Mouse (Mus musculus): ENCODE results near the gene C1qtnf6. TPM values are rescaled to one million over a fixed set of nuclear protein-coding genes. Genes with fewer than 3 reads are reported as not detected.

The C1qtnf6 gene
- polyA plus RNA-seq, 1 experiment from 2014 or later = 12.1 TPM

DNA sequence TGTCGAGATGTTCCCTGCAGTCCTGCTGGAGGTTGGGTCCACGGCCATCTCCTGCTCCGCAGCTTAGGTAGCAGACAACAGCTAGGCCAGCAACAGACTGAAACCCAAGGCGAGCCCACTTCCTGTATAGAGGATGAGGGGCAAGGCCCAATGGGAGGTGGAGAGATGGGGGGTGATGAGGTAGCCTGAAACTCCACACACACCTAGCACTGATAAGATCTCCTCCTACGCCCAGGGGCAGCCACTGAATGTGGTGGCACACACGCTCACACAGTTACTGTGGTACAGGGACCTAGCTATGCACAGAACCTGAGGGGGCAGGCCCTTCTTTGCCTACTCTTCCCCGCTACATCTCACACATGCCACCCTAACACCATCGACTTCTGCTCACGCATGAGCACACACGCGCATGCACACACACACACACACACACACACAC is 36.2 kb downstream of the C1qtnf6 start, which contains the start of gene Il2rb:
Gene Il2rb, minus strand, starts transcription at position 304 of the 439 bp plus-strand sequence.
- 86% methylated on average over 11 of the region's 11 CpGs for WGBS
- no peak within 1 kb of the TSS for H3K4me3 ChIP-seq (ENCODE audit: low read depth, low read length)
- H3K36me3 ChIP-seq (ENCODE audit: control insufficient read depth, insufficient read depth, low read length) = no peaks in the 10 kb centered on the region
- ATAC-seq (ENCODE audit: low FRiP score) (no peak), DNase-seq (ENCODE audit: low spot score, missing footprints) (no peak)
- H3K9ac ChIP-seq (ENCODE audit: low read length) = no peak within 1 kb of the TSS
- H3K4me1 ChIP-seq (ENCODE audit: control insufficient read depth, insufficient read depth, low read length) = no peaks in the 10 kb centered on the region
- H3K27ac ChIP-seq (ENCODE audit: low read depth, low read length) = no peak within 1 kb of the TSS
- no peaks in the 10 kb centered on the region for H3K27me3 ChIP-seq (ENCODE audit: control insufficient read depth, insufficient read depth, low read length)
- no peak within 1 kb of the TSS for H3K4me2 ChIP-seq
- no peaks in the 10 kb centered on the region for H3K9me3 ChIP-seq (ENCODE audit: control insufficient read depth, low read length)

DNA sequence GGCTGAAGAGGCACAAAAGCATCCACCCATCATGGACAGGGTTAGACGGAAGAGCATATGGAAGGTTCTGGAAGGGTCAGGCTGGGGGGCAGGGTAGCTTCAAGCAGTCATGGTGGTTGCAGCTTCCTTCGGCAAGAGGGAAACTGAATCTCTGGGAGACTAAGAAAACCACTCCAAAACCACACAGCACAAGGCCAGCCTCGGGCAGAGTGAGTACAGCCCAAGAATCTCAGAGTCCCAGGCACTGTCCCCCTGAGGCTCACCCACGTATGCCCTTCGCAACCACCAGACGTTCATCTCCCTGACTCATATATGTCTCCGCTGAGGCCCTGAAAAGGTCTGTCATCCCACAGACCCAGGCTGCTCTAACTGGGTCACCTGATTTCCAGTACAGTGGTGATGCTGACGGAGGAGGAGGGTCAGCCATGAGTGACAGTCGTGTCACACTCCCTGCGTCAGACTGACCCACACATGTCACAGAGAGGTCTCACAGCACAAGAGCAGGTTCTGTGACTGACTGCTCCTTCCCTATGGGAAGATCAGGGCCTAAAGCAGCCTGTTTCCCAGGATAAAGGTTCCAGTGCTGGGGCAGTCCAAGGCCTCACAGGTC is 37.7 kb downstream of the C1qtnf6 start:
- Histone ChIP-seq H3K27ac (ENCODE audit: low read depth, low read length) (no peak overlapping the region), H3K9me3 (ENCODE audit: control insufficient read depth, low read length) (no peaks in the 10 kb centered on the region), H3K4me1 (ENCODE audit: control insufficient read depth, insufficient read depth, low read length) (no peaks in the 10 kb centered on the region), H3K4me3 (ENCODE audit: low read depth, low read length) (no peak overlapping the region), H3K4me2 (no peak overlapping the region), H3K27me3 (ENCODE audit: control insufficient read depth, insufficient read depth, low read length) (no peaks in the 10 kb centered on the region), H3K36me3 (ENCODE audit: control insufficient read depth, insufficient read depth, low read length) (no peaks in the 10 kb centered on the region), H3K9ac (ENCODE audit: low read length) (no peak overlapping the region)
- ATAC-seq (ENCODE audit: low FRiP score) (no peak), DNase-seq (ENCODE audit: low spot score, missing footprints) (no peak)
- 87% methylated on average over 10 of the region's 10 CpGs for WGBS

DNA sequence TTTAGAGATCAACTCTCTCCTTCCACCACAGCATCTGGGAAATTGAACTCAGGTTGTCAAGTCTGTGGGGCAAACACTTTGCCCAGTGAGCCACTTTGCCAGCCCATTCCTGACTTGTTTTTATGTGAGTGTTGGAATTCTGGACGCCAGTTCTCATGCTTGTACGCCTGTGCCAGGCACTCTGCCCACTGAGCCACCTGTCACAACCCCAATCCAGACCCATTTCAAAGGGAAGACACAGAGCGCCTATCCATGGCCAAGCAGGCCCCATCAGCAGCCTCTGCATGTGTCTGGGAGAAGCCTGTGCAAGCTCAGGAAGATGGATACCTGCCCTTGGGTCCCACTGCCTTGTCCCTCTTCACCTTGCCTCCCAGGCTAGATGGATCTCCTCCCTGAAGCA is 39.9 kb downstream of the C1qtnf6 start:
- ATAC-seq (ENCODE audit: low FRiP score) = no peak
- Histone ChIP-seq H3K27me3 (ENCODE audit: control insufficient read depth, insufficient read depth, low read length) (no peaks in the 10 kb centered on the region), H3K4me1 (ENCODE audit: control insufficient read depth, insufficient read depth, low read length) (no peaks in the 10 kb centered on the region), H3K27ac (ENCODE audit: low read depth, low read length) (no peak overlapping the region), H3K9ac (ENCODE audit: low read length) (no peak overlapping the region), H3K9me3 (ENCODE audit: control insufficient read depth, low read length) (no peaks in the 10 kb centered on the region), H3K4me2 (no peak overlapping the region), H3K4me3 (ENCODE audit: low read depth, low read length) (no peak overlapping the region), H3K36me3 (ENCODE audit: control insufficient read depth, insufficient read depth, low read length) (no peaks in the 10 kb centered on the region)
- no peak for DNase-seq (ENCODE audit: low spot score, missing footprints)
- WGBS = 87% methylated on average over 3 of the region's 3 CpGs

DNA sequence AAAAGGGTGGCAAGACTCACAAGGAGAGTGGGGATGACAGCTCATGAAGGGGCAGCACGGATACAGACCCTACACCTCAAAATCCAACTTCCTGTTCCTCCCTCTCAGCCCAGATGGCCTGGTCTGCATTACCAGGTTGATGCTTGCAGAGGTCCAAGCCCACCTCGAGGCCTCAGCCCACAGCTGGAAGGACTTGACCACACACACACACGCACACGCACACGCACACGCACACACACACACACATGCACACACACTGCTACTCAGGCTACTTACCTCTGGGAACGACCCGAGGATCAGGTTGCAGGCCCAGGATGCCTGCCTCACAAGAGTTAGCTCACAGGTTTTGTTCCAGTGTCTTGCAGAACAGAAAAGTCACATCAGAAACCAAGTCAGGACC is 41.3 kb downstream of the C1qtnf6 start:
- DNase-seq (ENCODE audit: low spot score, missing footprints) = no peak

DNA sequence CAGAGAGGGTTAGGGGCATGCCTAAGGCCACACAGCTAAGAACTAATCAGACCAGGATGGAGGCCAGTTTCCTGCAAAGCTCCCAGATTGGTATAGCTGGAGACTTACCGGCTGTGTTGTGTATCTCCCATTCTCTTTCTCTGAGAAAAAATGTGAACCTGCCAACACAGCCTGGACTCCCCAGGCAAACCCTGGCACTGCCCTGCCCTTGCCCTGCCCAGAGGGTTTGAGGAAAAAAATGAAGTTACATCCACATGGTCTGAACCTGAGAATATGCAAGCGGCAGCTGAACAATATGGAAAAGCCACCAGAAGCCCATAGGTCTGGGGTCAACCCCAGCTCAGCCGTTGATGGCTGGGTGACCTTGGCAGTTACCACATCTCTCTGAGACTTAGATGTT is 42.0 kb downstream of the C1qtnf6 start:
- ATAC-seq (ENCODE audit: low FRiP score) = no peak

More for the DNA sequence above, 41.3 kb downstream of the C1qtnf6 start:
- H3K27ac ChIP-seq (ENCODE audit: low read depth, low read length) = no peak overlapping the region
- H3K4me2 ChIP-seq = no peak overlapping the region
- no peak overlapping the region for H3K4me3 ChIP-seq (ENCODE audit: low read depth, low read length)
- ATAC-seq (ENCODE audit: low FRiP score) = no peak
- WGBS = 79% methylated on average over 8 of the region's 8 CpGs
- H3K9me3 ChIP-seq (ENCODE audit: control insufficient read depth, low read length) = no peaks in the 10 kb centered on the region
- no peaks in the 10 kb centered on the region for H3K36me3 ChIP-seq (ENCODE audit: control insufficient read depth, insufficient read depth, low read length)
- H3K27me3 ChIP-seq (ENCODE audit: control insufficient read depth, insufficient read depth, low read length) = no peaks in the 10 kb centered on the region
- no peak overlapping the region for H3K9ac ChIP-seq (ENCODE audit: low read length)
- H3K4me1 ChIP-seq (ENCODE audit: control insufficient read depth, insufficient read depth, low read length) = no peaks in the 10 kb centered on the region

DNA sequence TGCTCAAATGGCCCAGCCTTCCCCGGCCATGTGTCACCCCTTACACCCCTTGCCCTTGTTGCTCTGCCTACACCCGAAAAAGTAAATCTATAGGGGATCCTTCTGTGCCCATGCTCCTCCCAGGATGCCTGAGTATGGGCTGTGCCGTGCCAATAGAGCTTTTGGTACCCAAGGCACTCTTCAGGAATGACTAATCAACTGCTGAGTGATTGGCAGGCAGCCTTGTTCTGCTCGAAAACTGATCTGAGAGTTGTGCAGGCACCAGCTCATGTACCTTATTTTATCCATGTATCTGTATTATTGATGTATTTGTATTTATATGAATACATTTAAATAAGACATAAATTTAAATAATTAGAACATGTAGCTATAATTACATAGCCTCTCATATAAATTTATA is 44.1 kb downstream of the C1qtnf6 start:
- H3K9me3 ChIP-seq (ENCODE audit: control insufficient read depth, low read length) = no peaks in the 10 kb centered on the region
- ATAC-seq (ENCODE audit: low FRiP score) = no peak

More for the DNA sequence above, 42.0 kb downstream of the C1qtnf6 start:
- Histone ChIP-seq H3K4me2 (no peak overlapping the region), H3K4me1 (ENCODE audit: control insufficient read depth, insufficient read depth, low read length) (no peaks in the 10 kb centered on the region), H3K36me3 (ENCODE audit: control insufficient read depth, insufficient read depth, low read length) (no peaks in the 10 kb centered on the region), H3K9me3 (ENCODE audit: control insufficient read depth, low read length) (no peaks in the 10 kb centered on the region), H3K27me3 (ENCODE audit: control insufficient read depth, insufficient read depth, low read length) (no peaks in the 10 kb centered on the region), H3K9ac (ENCODE audit: low read length) (no peak overlapping the region), H3K27ac (ENCODE audit: low read depth, low read length) (no peak overlapping the region), H3K4me3 (ENCODE audit: low read depth, low read length) (no peak overlapping the region)
- no peak for DNase-seq (ENCODE audit: low spot score, missing footprints)
- 85% methylated on average over 3 of the region's 3 CpGs for WGBS

DNA sequence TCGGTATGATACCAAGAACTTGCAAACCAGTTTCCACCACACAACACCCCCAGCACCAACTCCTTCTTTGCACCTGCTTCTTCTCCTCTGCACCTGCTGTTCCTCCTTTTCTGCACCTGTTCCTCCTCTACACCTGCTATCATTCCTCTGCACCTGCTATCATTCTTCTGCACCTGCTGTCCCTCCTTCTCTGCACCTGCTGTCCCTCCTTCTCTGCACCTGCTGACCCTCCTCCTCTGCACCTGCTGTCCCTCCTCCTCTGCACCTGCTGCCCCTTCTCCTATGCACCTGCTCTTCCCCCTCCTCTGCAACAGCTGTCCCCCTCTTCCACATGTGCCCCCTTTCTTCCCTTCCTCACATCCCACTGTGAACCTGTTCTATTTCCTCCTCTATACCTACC is 44.7 kb downstream of the C1qtnf6 start:
- H3K9me3 ChIP-seq (ENCODE audit: control insufficient read depth, low read length) = no peaks in the 10 kb centered on the region
- H3K36me3 ChIP-seq (ENCODE audit: control insufficient read depth, insufficient read depth, low read length) = no peaks in the 10 kb centered on the region
- DNase-seq (ENCODE audit: low spot score, missing footprints) (no peak), ATAC-seq (ENCODE audit: low FRiP score) (no peak)
- no peak overlapping the region for H3K27ac ChIP-seq (ENCODE audit: low read depth, low read length)
- H3K27me3 ChIP-seq (ENCODE audit: control insufficient read depth, insufficient read depth, low read length) = no peaks in the 10 kb centered on the region
- no peak overlapping the region for H3K4me3 ChIP-seq (ENCODE audit: low read depth, low read length)
- H3K4me1 ChIP-seq (ENCODE audit: control insufficient read depth, insufficient read depth, low read length) = no peaks in the 10 kb centered on the region
- WGBS = 88% methylated on average over 1 of the region's 1 CpGs
- H3K4me2 ChIP-seq = no peak overlapping the region
- no peak overlapping the region for H3K9ac ChIP-seq (ENCODE audit: low read length)

More for the DNA sequence above, 44.1 kb downstream of the C1qtnf6 start:
- no peak overlapping the region for H3K4me3 ChIP-seq (ENCODE audit: low read depth, low read length)
- H3K27me3 ChIP-seq (ENCODE audit: control insufficient read depth, insufficient read depth, low read length) = no peaks in the 10 kb centered on the region
- H3K36me3 ChIP-seq (ENCODE audit: control insufficient read depth, insufficient read depth, low read length) = no peaks in the 10 kb centered on the region
- no peak overlapping the region for H3K4me2 ChIP-seq
- no peak for DNase-seq (ENCODE audit: low spot score, missing footprints)
- no peak overlapping the region for H3K9ac ChIP-seq (ENCODE audit: low read length)
- H3K4me1 ChIP-seq (ENCODE audit: control insufficient read depth, insufficient read depth, low read length) = no peaks in the 10 kb centered on the region
- no peak overlapping the region for H3K27ac ChIP-seq (ENCODE audit: low read depth, low read length)
- 70% methylated on average over 4 of the region's 4 CpGs for WGBS

DNA sequence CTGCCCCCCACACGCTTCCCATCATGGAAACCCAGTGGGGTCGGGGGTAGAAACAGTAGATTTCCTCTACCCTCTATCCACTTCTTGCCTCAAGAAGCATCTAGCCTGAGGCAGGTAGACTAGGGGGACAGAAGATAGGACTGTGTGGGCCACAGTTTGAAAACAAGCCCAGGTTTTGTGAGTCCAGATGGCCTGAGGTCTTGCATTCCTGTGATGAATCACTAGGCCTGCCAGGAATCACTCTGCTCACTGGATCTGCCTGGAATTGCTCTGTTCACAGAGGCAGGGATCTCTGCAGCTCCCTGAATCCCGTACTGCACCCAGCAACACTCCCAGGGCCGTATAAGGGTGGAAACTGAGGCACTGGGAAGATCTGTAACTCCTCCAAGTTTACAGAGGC is 47.9 kb downstream of the C1qtnf6 start:
- 74% methylated on average over 4 of the region's 4 CpGs for WGBS
- Histone ChIP-seq H3K4me1 (ENCODE audit: control insufficient read depth, insufficient read depth, low read length) (no peaks in the 10 kb centered on the region), H3K9me3 (ENCODE audit: control insufficient read depth, low read length) (no peaks in the 10 kb centered on the region), H3K27me3 (ENCODE audit: control insufficient read depth, insufficient read depth, low read length) (no peaks in the 10 kb centered on the region), H3K4me3 (ENCODE audit: low read depth, low read length) (no peak overlapping the region), H3K4me2 (no peak overlapping the region), H3K27ac (ENCODE audit: low read depth, low read length) (no peak overlapping the region), H3K9ac (ENCODE audit: low read length) (no peak overlapping the region), H3K36me3 (ENCODE audit: control insufficient read depth, insufficient read depth, low read length) (no peaks in the 10 kb centered on the region)
- DNase-seq (ENCODE audit: low spot score, missing footprints) = no peak
- no peak for ATAC-seq (ENCODE audit: low FRiP score)

DNA sequence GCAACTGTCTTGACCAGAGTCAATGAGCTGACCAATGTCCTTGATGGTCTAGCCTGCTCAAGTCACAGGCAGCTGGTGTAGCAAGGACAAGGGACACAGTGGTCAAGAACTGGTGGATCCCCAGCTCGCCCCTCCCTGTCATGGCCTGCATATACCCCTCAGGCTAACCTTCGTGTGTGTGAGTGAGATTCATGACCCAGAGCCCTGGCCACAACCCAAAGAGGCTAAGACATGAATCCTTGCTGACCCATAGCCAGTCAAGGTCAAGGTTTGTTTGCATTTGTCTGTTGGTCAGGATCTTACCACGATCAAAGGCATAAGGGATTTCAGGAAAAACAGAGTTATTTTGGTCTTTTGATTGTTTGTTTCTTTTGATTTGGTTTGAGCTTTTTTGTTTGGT is 48.7 kb downstream of the C1qtnf6 start:
- Histone ChIP-seq H3K9me3 (ENCODE audit: control insufficient read depth, low read length) (no peaks in the 10 kb centered on the region), H3K4me1 (ENCODE audit: control insufficient read depth, insufficient read depth, low read length) (no peaks in the 10 kb centered on the region), H3K27me3 (ENCODE audit: control insufficient read depth, insufficient read depth, low read length) (no peaks in the 10 kb centered on the region), H3K27ac (ENCODE audit: low read depth, low read length) (no peak overlapping the region), H3K36me3 (ENCODE audit: control insufficient read depth, insufficient read depth, low read length) (no peaks in the 10 kb centered on the region), H3K4me3 (ENCODE audit: low read depth, low read length) (no peak overlapping the region), H3K9ac (ENCODE audit: low read length) (no peak overlapping the region), H3K4me2 (no peak overlapping the region)
- DNase-seq (ENCODE audit: low spot score, missing footprints) = no peak
- 70% methylated on average over 3 of the region's 3 CpGs for WGBS
- no peak for ATAC-seq (ENCODE audit: low FRiP score)
